Mouse (Mus musculus): ENCODE results near the gene Gm49373. TPM values are rescaled to one million over a fixed set of nuclear protein-coding genes. Genes with fewer than 3 reads are reported as not detected.

Gm49373 gene
- total and polyA plus RNA-seq, 3 experiments = 0.60 to 1.5 (median 0.85) TPM

- in situ Hi-C loops (cut with MboI; ENCODE audit: low pct_ligation_motif_present, low pct_unique_long_range_greater_than_20kb, low sequenced_read_pairs) (no loop called here), dilution Hi-C loops (cut with MboI; ENCODE audit: extremely low pct_ligation_motif_present, extremely low pct_unique_long_range_greater_than_20kb, low sequenced_read_pairs) (no loop called here)
- Histone ChIP-seq H3K9me3 (replicated peaks; ENCODE audit: low read length) (no peaks in the 10 kb centered on the region), H3K4me1 (ENCODE audit: control insufficient read depth in 1 of 2, insufficient read depth in 2 of 2) (peaks cover 8 to 35% of the 10 kb centered on the region in 2 experiments), H3K36me3 (replicated peaks in 1 of 2; ENCODE audit: control insufficient read depth in 1 of 2, insufficient read depth in 1 of 2, low read length in 1 of 2) (peaks cover 65 to 86% of the 10 kb centered on the region in 2 experiments), H3K9ac (ENCODE audit: insufficient read depth, low read depth) (no peak within 1 kb of the TSS), H3K4me2 (ENCODE audit: insufficient read depth, low read depth, poor library complexity, severe bottlenecking) (no peak within 1 kb of the TSS), H3K27ac (ENCODE audit: insufficient read depth, low read depth) (no peak within 1 kb of the TSS), H3K4me3 (replicated peaks in 1 of 3; ENCODE audit: low read depth in 2 of 3, low read length in 2 of 3, poor library complexity in 1 of 3) (no peak within 1 kb of the TSS), H3K27me3 (replicated peaks) (no peaks in the 10 kb centered on the region), H3K79me2 (replicated peaks; ENCODE audit: control insufficient read depth, extremely low read depth, insufficient read depth, poor library complexity, severe bottlenecking) (peaks cover 26% of the 10 kb centered on the region)
- TF ChIP-seq CHD2 (IDR thresholded peaks at IDR 0.05; ENCODE audit: low read length) = no peak
- TF ChIP-seq GABPA (IDR thresholded peaks at IDR 0.05; ENCODE audit: insufficient replicate concordance, low read depth, low read length) = no peak
- TF ChIP-seq USF2 (conservative IDR thresholded peaks at IDR 0.05; ENCODE audit: low read depth, low read length) = no peak
- no peak for TF ChIP-seq ZNF384 (IDR thresholded peaks at IDR 0.05; ENCODE audit: low read depth, low read length)
- TF ChIP-seq HCFC1 (IDR thresholded peaks at IDR 0.05; ENCODE audit: low read depth, low read length) = no peak
- DNase-seq (ENCODE audit: extremely low read depth) = no peak
These were observed 5.8 kb downstream of the Gm49373 start, which contains the start of gene Zglp1 for GRCm38 (mm10) chr9:21067006-21067684. Gene Zglp1, minus strand, starts transcription at chr9:21067093.

- Histone ChIP-seq H3K79me2 (replicated peaks; ENCODE audit: control insufficient read depth, extremely low read depth, insufficient read depth, poor library complexity, severe bottlenecking) (no peaks in the 10 kb centered on the region), H3K27me3 (replicated peaks) (no peaks in the 10 kb centered on the region), H3K27ac (ENCODE audit: insufficient read depth, low read depth) (no peak overlapping the region), H3K4me1 (ENCODE audit: control insufficient read depth in 1 of 2, insufficient read depth in 2 of 2) (peaks cover 0 to 14% of the 10 kb centered on the region in 2 experiments; a peak in 2 of 4 replicates), H3K4me3 (replicated peaks in 1 of 3; ENCODE audit: low read depth in 2 of 3, low read length in 2 of 3, poor library complexity in 1 of 3) (no peak overlapping the region), H3K4me2 (ENCODE audit: insufficient read depth, low read depth, poor library complexity, severe bottlenecking) (no peak overlapping the region), H3K9ac (ENCODE audit: insufficient read depth, low read depth) (no peak overlapping the region), H3K36me3 (replicated peaks in 1 of 2; ENCODE audit: control insufficient read depth in 1 of 2, insufficient read depth in 1 of 2, low read length in 1 of 2) (peaks cover 49 to 63% of the 10 kb centered on the region in 2 experiments), H3K9me3 (replicated peaks; ENCODE audit: low read length) (no peaks in the 10 kb centered on the region)
- no peak for TF ChIP-seq MAFK (IDR thresholded peaks at IDR 0.05; ENCODE audit: insufficient replicate concordance, low read length)
- TF ChIP-seq E2F4 (IDR thresholded peaks at IDR 0.05; ENCODE audit: insufficient replicate concordance, low read depth, low read length) = no peak
- TF ChIP-seq BHLHE40 (IDR thresholded peaks at IDR 0.05; ENCODE audit: low read depth, low read length) = no peak
- no peak for TF ChIP-seq ZNF384 (IDR thresholded peaks at IDR 0.05; ENCODE audit: low read depth, low read length)
- TF ChIP-seq USF1 (IDR thresholded peaks at IDR 0.05; ENCODE audit: low read depth, low read length) = no peak
- no peak for TF ChIP-seq ZKSCAN1 (IDR thresholded peaks at IDR 0.05; ENCODE audit: borderline replicate concordance, low read depth, low read length)
- no peak for TF ChIP-seq NELFE (IDR thresholded peaks at IDR 0.05; ENCODE audit: low read depth, low read length)
- TF ChIP-seq CHD2 (IDR thresholded peaks at IDR 0.05; ENCODE audit: low read length) = no peak
- no peak for TF ChIP-seq USF2 (conservative IDR thresholded peaks at IDR 0.05; ENCODE audit: low read depth, low read length)
- TF ChIP-seq PAX5 (IDR thresholded peaks at IDR 0.05; ENCODE audit: low read length) = no peak
- TF ChIP-seq GABPA (IDR thresholded peaks at IDR 0.05; ENCODE audit: insufficient replicate concordance, low read depth, low read length) = no peak
- no peak for TF ChIP-seq TBP (conservative IDR thresholded peaks at IDR 0.05; ENCODE audit: low read depth, low read length)
- TF ChIP-seq MYC (IDR thresholded peaks at IDR 0.05; ENCODE audit: low read depth, low read length) = no peak
- TF ChIP-seq POLR2A (IDR thresholded peaks at IDR 0.05; ENCODE audit: low read depth, low read length) = no peak
- no peak for TF ChIP-seq SMC3 (IDR thresholded peaks at IDR 0.05; ENCODE audit: low read depth, low read length)
- no peak for TF ChIP-seq UBTF (IDR thresholded peaks at IDR 0.05; ENCODE audit: low read depth, low read length)
- dilution Hi-C loops (cut with MboI; ENCODE audit: extremely low pct_ligation_motif_present, extremely low pct_unique_long_range_greater_than_20kb, low sequenced_read_pairs) = no loop called here
- no peak for DNase-seq (ENCODE audit: extremely low read depth)
- in situ Hi-C loops (cut with MboI; ENCODE audit: low pct_ligation_motif_present, low pct_unique_long_range_greater_than_20kb, low sequenced_read_pairs) = no loop called here
These were observed 10.0 kb downstream of the Gm49373 start for GRCm38 (mm10) chr9:21062928-21063327.

Measured in CH12.LX (cell line).